20 mouse cellular contexts compared by ENCODE assay signal in the genomic region with DNA sequence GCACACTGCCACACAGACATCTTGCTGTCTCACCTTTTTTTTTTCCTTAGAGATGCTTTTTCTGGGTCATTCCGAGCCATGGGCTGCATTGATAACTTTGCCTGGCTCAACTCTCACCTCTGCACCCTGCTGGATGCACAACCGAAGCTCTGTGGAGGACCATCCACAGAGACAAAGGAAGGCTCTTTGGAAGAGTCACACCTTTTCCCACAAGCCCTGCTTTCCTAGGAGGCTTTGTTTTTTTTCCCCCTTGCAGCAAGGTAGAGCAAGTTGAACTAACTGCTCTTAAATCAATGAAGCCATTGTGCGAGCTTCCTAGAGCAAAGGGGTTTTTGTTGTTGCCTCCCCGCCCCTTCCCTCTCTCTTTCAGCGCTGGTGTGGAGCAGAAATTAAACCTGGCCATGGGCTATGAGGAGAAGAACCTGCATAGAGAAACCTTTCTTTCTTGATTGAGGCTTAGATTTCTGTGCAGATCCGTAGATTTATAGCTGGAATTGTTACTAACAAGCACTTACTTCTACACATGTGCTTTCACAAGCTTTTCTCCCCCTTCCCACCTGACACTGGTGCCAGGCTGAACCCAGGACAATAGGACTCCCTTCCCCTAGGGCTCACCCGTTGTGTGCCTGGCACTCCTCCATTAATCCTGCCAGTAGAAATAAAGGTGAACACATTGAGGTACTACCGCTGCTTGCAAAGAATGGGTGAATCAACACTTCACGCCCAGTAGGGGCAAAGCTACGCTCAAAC.
DNase-seq lines count a peak whose midpoint lies in the region; ATAC-seq and TF ChIP-seq lines count a peak whose summit lies in the region.
"Had no signal": no experiment of that assay in that cellular context is flagged by ENCODE, and none has a peak within 500 bp of the region (broad histone marks: within the 10 kb centered on the region; RNA-seq: fewer than 3 reads in every experiment).

No protein-coding gene starts in this region.

- peak overlapping the region; percentile 56; the same call in 1 of the 2 replicates for H3K27ac ChIP-seq in forebrain, embryonic 10.5 days
- H3K27ac ChIP-seq in forebrain, embryonic 13.5 days = no peak overlapping the region
- no peak overlapping the region for H3K27ac ChIP-seq in layer of hippocampus, adult 2 months
- H3K27ac ChIP-seq in embryonic facial prominence, embryonic 13.5 days = peak overlapping the region; percentile 41
- peak overlapping the region; percentile 63 for H3K27ac ChIP-seq in limb, embryonic 14.5 days (replicated peaks; ENCODE audit: low read depth, low read length)
- H3K27ac ChIP-seq: neural tube, embryonic 12.5 days had no signal

- H3K4me2 ChIP-seq in forebrain, embryonic 13.5 days = no peak overlapping the region
- H3K4me2 ChIP-seq in embryonic facial prominence, embryonic 13.5 days = no peak overlapping the region
- H3K4me2 ChIP-seq in limb, embryonic 14.5 days (replicated peaks; ENCODE audit: low read depth, low read length, severe bottlenecking) = no peak overlapping the region
- H3K4me2 ChIP-seq: heart, embryonic 11.5 days; neural tube, embryonic 12.5 days had no signal

- no peaks in the 10 kb centered on the region for H3K36me3 ChIP-seq in forebrain, embryonic 10.5 days (replicated peaks)
- no peaks in the 10 kb centered on the region for H3K36me3 ChIP-seq in forebrain, embryonic 13.5 days (ENCODE audit: poor library complexity, severe bottlenecking)
- no peaks in the 10 kb centered on the region for H3K36me3 ChIP-seq in embryonic facial prominence, embryonic 13.5 days
- H3K36me3 ChIP-seq in limb, embryonic 14.5 days (ENCODE audit: control insufficient read depth, insufficient read depth, low read length) = no peaks in the 10 kb centered on the region
- H3K36me3 ChIP-seq: neural tube, embryonic 12.5 days had no signal

- no peaks in the 10 kb centered on the region for H3K27me3 ChIP-seq in forebrain, embryonic 10.5 days (ENCODE audit: poor library complexity, severe bottlenecking)
- H3K27me3 ChIP-seq in forebrain, embryonic 13.5 days = no peaks in the 10 kb centered on the region
- H3K27me3 ChIP-seq in embryonic facial prominence, embryonic 13.5 days = no peaks in the 10 kb centered on the region
- H3K27me3 ChIP-seq in limb, embryonic 14.5 days (ENCODE audit: control insufficient read depth, insufficient read depth, low read length) = no peaks in the 10 kb centered on the region
- H3K27me3 ChIP-seq: neural tube, embryonic 12.5 days had no signal

- H3K4me3 ChIP-seq in forebrain, embryonic 10.5 days = no peak overlapping the region
- H3K4me3 ChIP-seq in forebrain, embryonic 13.5 days = no peak overlapping the region
- H3K4me3 ChIP-seq in layer of hippocampus, adult 2 months = no peak overlapping the region
- H3K4me3 ChIP-seq in embryonic facial prominence, embryonic 13.5 days = no peak overlapping the region
- no peak overlapping the region for H3K4me3 ChIP-seq in limb, embryonic 14.5 days (replicated peaks; ENCODE audit: low read length)
- H3K4me3 ChIP-seq: megakaryocyte, embryonic 14.5 days; neural tube, embryonic 12.5 days had no signal

- peaks cover 10% of the 10 kb centered on the region for H3K4me1 ChIP-seq in forebrain, embryonic 10.5 days
- peaks cover 10% of the 10 kb centered on the region; the same call in 1 of the 2 replicates for H3K4me1 ChIP-seq in forebrain, embryonic 13.5 days
- no peaks in the 10 kb centered on the region for H3K4me1 ChIP-seq in embryonic facial prominence, embryonic 13.5 days
- peaks cover 3% of the 10 kb centered on the region; the same call in 1 of the 2 replicates for H3K4me1 ChIP-seq in limb, embryonic 14.5 days (ENCODE audit: control insufficient read depth, insufficient read depth, low read length)
- H3K4me1 ChIP-seq: neural tube, embryonic 12.5 days had no signal

- 0 out of 2 replicates have a peak, but pooled peaks have one; percentile 4 for TF ChIP-seq CTCF in layer of hippocampus, adult 2 months (conservative IDR thresholded peaks at IDR 0.05)

- no peak for DNase-seq in forebrain, embryonic 10.5 days (ENCODE audit: extremely low spot score, low spot score)
- DNase-seq in layer of hippocampus, adult 2 months (ENCODE audit: low spot score in 2 of 2) = no peak
- DNase-seq in layer of hippocampus, adult 11-12 months (ENCODE audit: low spot score) = no peak
- peak; percentile 4 for DNase-seq in limb, embryonic 14.5 days (ENCODE audit: low spot score)
- DNase-seq in heart, postnatal 4 days = no peak
- DNase-seq in gastrocnemius, postnatal 4 days (ENCODE audit: low spot score in 2 of 2) = no peak
- DNase-seq: adrenal gland, postnatal 10 days; cerebellum, adult 8-10 months; gastrocnemius, postnatal 14 days; kidney, postnatal 36 days; layer of hippocampus, postnatal 36 days; liver; lung, adult 2 months; thymus, adult 2 months had no signal

- H3K9me3 ChIP-seq in forebrain, embryonic 10.5 days = no peaks in the 10 kb centered on the region
- H3K9me3 ChIP-seq in forebrain, embryonic 13.5 days (replicated peaks) = no peaks in the 10 kb centered on the region
- no peaks in the 10 kb centered on the region for H3K9me3 ChIP-seq in embryonic facial prominence, embryonic 13.5 days
- no peaks in the 10 kb centered on the region for H3K9me3 ChIP-seq in limb, embryonic 14.5 days (ENCODE audit: control insufficient read depth, low read length)
- H3K9me3 ChIP-seq: megakaryocyte, embryonic 14.5 days; neural tube, embryonic 12.5 days had no signal

- H3K9ac ChIP-seq in forebrain, embryonic 13.5 days = no peak overlapping the region
- no peak overlapping the region for H3K9ac ChIP-seq in embryonic facial prominence, embryonic 13.5 days
- H3K9ac ChIP-seq in limb, embryonic 14.5 days (ENCODE audit: low read depth, low read length, severe bottlenecking) = no peak overlapping the region
- H3K9ac ChIP-seq: neural tube, embryonic 12.5 days had no signal

- TF ChIP-seq POLR2A in limb, embryonic 14.5 days (IDR thresholded peaks at IDR 0.05; ENCODE audit: borderline replicate concordance, extremely low read depth, insufficient read depth, insufficient read length) = no peak

- ATAC-seq in forebrain, embryonic 13.5 days = no peak
- ATAC-seq in embryonic facial prominence, embryonic 13.5 days (ENCODE audit: insufficient number of reproducible peaks, insufficient read depth, low FRiP score, low TSS enrichment, low read depth) = peak; percentile 37; the same call in 1 of the 2 replicates
- ATAC-seq in limb, embryonic 14.5 days (ENCODE audit: low FRiP score, low read depth) = peak; percentile 15; the same call in 1 of the 2 replicates
- ATAC-seq: inflammation-experienced regulatory T-cells, adult 6 months had no signal

- WGBS in forebrain, embryonic 10.5 days = 52% methylated on average over 10 of the region's 10 CpGs
- WGBS in forebrain, embryonic 13.5 days = 40% methylated on average over 10 of the region's 10 CpGs
- WGBS in embryonic facial prominence, embryonic 13.5 days = 42% methylated on average over 10 of the region's 10 CpGs
- WGBS in limb, embryonic 14.5 days = 68% methylated on average over 10 of the region's 10 CpGs

Comparison
In these comparisons a context has a peak if more than half of its experiments do, and no peak if none do; other contexts are left out.
1. H3K27ac ChIP-seq: peak in forebrain, embryonic 10.5 days (single experiment), embryonic facial prominence, embryonic 13.5 days (single experiment) and limb, embryonic 14.5 days (single experiment); none in forebrain, embryonic 13.5 days (single experiment) and layer of hippocampus, adult 2 months (single experiment).